Mouse (Mus musculus): Measurements from ENCODE around the gene 1700102P08Rik. TPM values are rescaled to one million over a fixed set of nuclear protein-coding genes. Genes with fewer than 3 reads are reported as not detected.

1700102P08Rik gene
- total and polyA plus RNA-seq, 3 experiments, result 0.21 to 0.26 TPM; not detected in 1

GRCm38 (mm10) chr9:108450292-108451169, 57.9 kb downstream of the 1700102P08Rik start:
- in situ Hi-C loops (cut with MboI; ENCODE audit: low pct_ligation_motif_present, low pct_unique_long_range_greater_than_20kb, low sequenced_read_pairs), result no loop called here
- dilution Hi-C loops (cut with MboI; ENCODE audit: extremely low pct_ligation_motif_present, extremely low pct_unique_long_range_greater_than_20kb, low sequenced_read_pairs), result no loop called here

GRCm38 (mm10) chr9:108451170-108451493, 58.5 kb downstream of the 1700102P08Rik start:
- Histone ChIP-seq H3K27ac (ENCODE audit: insufficient read depth, low read depth) (no peak overlapping the region), H3K9ac (ENCODE audit: insufficient read depth, low read depth) (no peak overlapping the region)
- dilution Hi-C loops (cut with MboI; ENCODE audit: extremely low pct_ligation_motif_present, extremely low pct_unique_long_range_greater_than_20kb, low sequenced_read_pairs), result no loop called here

More at GRCm38 (mm10) chr9:108450292-108451169, 57.9 kb downstream of the 1700102P08Rik start:
- Histone ChIP-seq H3K9ac (ENCODE audit: insufficient read depth, low read depth) (no peak overlapping the region), H3K79me2 (replicated peaks; ENCODE audit: control insufficient read depth, extremely low read depth, insufficient read depth, poor library complexity, severe bottlenecking) (no peaks in the 10 kb centered on the region), H3K4me1 (ENCODE audit: control insufficient read depth in 1 of 2, insufficient read depth in 2 of 2) (peaks cover 0 to 13% of the 10 kb centered on the region in 2 experiments; a peak in 3 of 4 replicates), H3K27me3 (replicated peaks) (peaks cover 9% of the 10 kb centered on the region), H3K9me3 (replicated peaks; ENCODE audit: low read length) (no peaks in the 10 kb centered on the region), H3K27ac (ENCODE audit: insufficient read depth, low read depth) (no peak overlapping the region), H3K36me3 (replicated peaks in 1 of 2; ENCODE audit: control insufficient read depth in 1 of 2, insufficient read depth in 1 of 2, low read length in 1 of 2) (no peaks in the 10 kb centered on the region), H3K4me3 (replicated peaks in 1 of 3; ENCODE audit: low read depth in 2 of 3, low read length in 2 of 3, poor library complexity in 1 of 3) (no peak overlapping the region), H3K4me2 (ENCODE audit: insufficient read depth, low read depth, poor library complexity, severe bottlenecking) (no peak overlapping the region)
- DNase-seq (ENCODE audit: extremely low read depth), result no peak
- TF ChIP-seq MAFK (IDR thresholded peaks at IDR 0.05; ENCODE audit: insufficient replicate concordance, low read length), result no peak
- no peak for TF ChIP-seq E2F4 (IDR thresholded peaks at IDR 0.05; ENCODE audit: insufficient replicate concordance, low read depth, low read length)
- no peak for TF ChIP-seq JUND (conservative IDR thresholded peaks at IDR 0.05; ENCODE audit: low read depth, low read length)
- no peak for TF ChIP-seq USF1 (IDR thresholded peaks at IDR 0.05; ENCODE audit: low read depth, low read length)
- no peak for TF ChIP-seq KAT2A (IDR thresholded peaks at IDR 0.05; ENCODE audit: insufficient replicate concordance, low read length)
- TF ChIP-seq IRF4 (IDR thresholded peaks at IDR 0.05; ENCODE audit: low read depth, low read length), result no peak

GRCm38 (mm10) chr9:108451519-108452160, 59.0 kb downstream of the 1700102P08Rik start:
- no peak overlapping the region for H3K4me2 ChIP-seq (ENCODE audit: insufficient read depth, low read depth, poor library complexity, severe bottlenecking)
- in situ Hi-C loops (cut with MboI; ENCODE audit: low pct_ligation_motif_present, low pct_unique_long_range_greater_than_20kb, low sequenced_read_pairs), result no loop called here
- no peak overlapping the region for H3K9ac ChIP-seq (ENCODE audit: insufficient read depth, low read depth)
- H3K27me3 ChIP-seq (replicated peaks), result peaks cover 9% of the 10 kb centered on the region
- H3K4me3 ChIP-seq (replicated peaks in 1 of 3; ENCODE audit: low read depth in 2 of 3, low read length in 2 of 3, poor library complexity in 1 of 3), result peak overlapping the region in 1 of 3 experiments; percentile 55
- H3K4me1 ChIP-seq (ENCODE audit: control insufficient read depth in 1 of 2, insufficient read depth in 2 of 2), result peaks cover 0 to 13% of the 10 kb centered on the region in 2 experiments; a peak in 3 of 4 replicates
- no peaks in the 10 kb centered on the region for H3K79me2 ChIP-seq (replicated peaks; ENCODE audit: control insufficient read depth, extremely low read depth, insufficient read depth, poor library complexity, severe bottlenecking)
- dilution Hi-C loops (cut with MboI; ENCODE audit: extremely low pct_ligation_motif_present, extremely low pct_unique_long_range_greater_than_20kb, low sequenced_read_pairs), result no loop called here
- DNase-seq (ENCODE audit: extremely low read depth), result no peak
- H3K36me3 ChIP-seq (replicated peaks in 1 of 2; ENCODE audit: control insufficient read depth in 1 of 2, insufficient read depth in 1 of 2, low read length in 1 of 2), result no peaks in the 10 kb centered on the region
- no peak for TF ChIP-seq CHD1 (IDR thresholded peaks at IDR 0.05; ENCODE audit: low read depth, low read length)
- TF ChIP-seq NELFE (IDR thresholded peaks at IDR 0.05; ENCODE audit: low read depth, low read length), result no peak
- H3K9me3 ChIP-seq (replicated peaks; ENCODE audit: low read length), result no peaks in the 10 kb centered on the region
- H3K27ac ChIP-seq (ENCODE audit: insufficient read depth, low read depth), result no peak overlapping the region

More at GRCm38 (mm10) chr9:108451170-108451493, 58.5 kb downstream of the 1700102P08Rik start:
- no peak overlapping the region for H3K4me3 ChIP-seq (replicated peaks in 1 of 3; ENCODE audit: low read depth in 2 of 3, low read length in 2 of 3, poor library complexity in 1 of 3)
- H3K4me2 ChIP-seq (ENCODE audit: insufficient read depth, low read depth, poor library complexity, severe bottlenecking), result no peak overlapping the region
- in situ Hi-C loops (cut with MboI; ENCODE audit: low pct_ligation_motif_present, low pct_unique_long_range_greater_than_20kb, low sequenced_read_pairs), result no loop called here
- TF ChIP-seq E2F4 (IDR thresholded peaks at IDR 0.05; ENCODE audit: insufficient replicate concordance, low read depth, low read length), result no peak
- no peak for TF ChIP-seq MAX (IDR thresholded peaks at IDR 0.05; ENCODE audit: low read length)
- TF ChIP-seq PAX5 (IDR thresholded peaks at IDR 0.05; ENCODE audit: low read length), result no peak
- TF ChIP-seq TBP (conservative IDR thresholded peaks at IDR 0.05; ENCODE audit: low read depth, low read length), result no peak
- no peak for TF ChIP-seq NRF1 (IDR thresholded peaks at IDR 0.05; ENCODE audit: low read depth, low read length)
- no peak for TF ChIP-seq RAD21 (IDR thresholded peaks at IDR 0.05; ENCODE audit: low read depth, low read length)
- no peak for TF ChIP-seq MAZ (IDR thresholded peaks at IDR 0.05; ENCODE audit: low read depth, low read length)
- no peak for TF ChIP-seq KAT2A (IDR thresholded peaks at IDR 0.05; ENCODE audit: insufficient replicate concordance, low read length)
- H3K9me3 ChIP-seq (replicated peaks; ENCODE audit: low read length), result no peaks in the 10 kb centered on the region
- H3K36me3 ChIP-seq (replicated peaks in 1 of 2; ENCODE audit: control insufficient read depth in 1 of 2, insufficient read depth in 1 of 2, low read length in 1 of 2), result no peaks in the 10 kb centered on the region
- peaks cover 0 to 13% of the 10 kb centered on the region in 2 experiments; a peak in 3 of 4 replicates for H3K4me1 ChIP-seq (ENCODE audit: control insufficient read depth in 1 of 2, insufficient read depth in 2 of 2)
- H3K79me2 ChIP-seq (replicated peaks; ENCODE audit: control insufficient read depth, extremely low read depth, insufficient read depth, poor library complexity, severe bottlenecking), result no peaks in the 10 kb centered on the region
- peaks cover 9% of the 10 kb centered on the region for H3K27me3 ChIP-seq (replicated peaks)
- DNase-seq (ENCODE audit: extremely low read depth), result no peak
